Mouse (Mus musculus) stomach, postnatal 0 days (tissue): Measurements from ENCODE around the gene Sh2d4b.

Source experiments
- CTCF ChIP-seq: IDR thresholded peaks from 2 replicates; pipeline ENCODE4 v1.5.1; 2016; ENCODE audit warnings: antibody characterized with exemption, low read depth, mild to moderate bottlenecking, moderate library complexity
- EP300 ChIP-seq: optimal IDR thresholded peaks from 2 replicates; pipeline ENCODE3; 2016; ENCODE audit warnings: antibody characterized with exemption

DNA sequence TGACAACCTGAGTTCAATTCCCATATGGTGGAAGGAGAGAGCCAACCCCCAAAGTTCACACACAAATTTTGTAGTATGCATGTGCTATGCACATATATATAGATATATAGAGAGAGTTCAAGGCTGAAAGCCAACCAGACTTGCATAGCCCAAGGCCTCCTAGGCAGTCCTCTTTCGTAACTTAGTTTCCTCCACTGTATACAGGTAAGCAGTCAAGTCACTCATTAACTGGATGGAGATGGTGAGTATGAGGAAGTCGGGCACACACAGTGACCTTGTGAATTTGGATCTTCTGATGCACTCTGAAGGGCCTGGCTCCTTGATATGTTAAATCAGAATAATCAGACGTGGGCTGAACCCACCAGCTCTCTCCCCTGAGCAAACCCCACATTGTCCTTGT lies 4.8 kb upstream of the Sh2d4b start:
- TF ChIP-seq CTCF, result no peak
- no peak for TF ChIP-seq EP300
